Mouse (Mus musculus) liver, embryonic 12.5 days (tissue): ENCODE measurements around the gene Otud6a. TPM values are rescaled to one million over a fixed set of nuclear protein-coding genes. Genes with fewer than 3 reads are reported as not detected.
A peak's percentile ranks its signal among the peaks of the same experiment; 100 is the strongest.

ENCODE experiments used
- ATAC-seq: fragments of 200-750 bp; cut with Nextera tagmentation; 2 replicates; pipeline ENCODE4 v1.8.0; 2017; ENCODE audit warnings: moderate number of reproducible peaks, mild to moderate bottlenecking, moderate library complexity
- H3K27ac ChIP-seq: fragments of 300-500 bp; sonication (generic); 2 replicates; pipeline ENCODE4 v1.5.1; 2016; ENCODE audit warnings: mild to moderate bottlenecking
- H3K27me3 ChIP-seq: fragments of 300-500 bp; sonication (generic); replicated peaks from 2 replicates; pipeline ENCODE4 v1.6.1; 2016; ENCODE audit warnings: mild to moderate bottlenecking, moderate library complexity
- H3K36me3 ChIP-seq: fragments of 300-500 bp; sonication (generic); 2 replicates; pipeline ENCODE4 v1.6.1; 2016; ENCODE audit warnings: mild to moderate bottlenecking, moderate library complexity
- H3K4me1 ChIP-seq: fragments of 300-500 bp; sonication (generic); 2 replicates; pipeline ENCODE4 v1.6.1; 2016
- H3K4me2 ChIP-seq: fragments of 300-500 bp; sonication (generic); 2 replicates; pipeline ENCODE4 v1.6.1; 2016; ENCODE audit warnings: mild to moderate bottlenecking, moderate library complexity
- H3K4me3 ChIP-seq: fragments of 300-500 bp; sonication (generic); 2 replicates; pipeline ENCODE4 v1.5.1; 2016; ENCODE audit warnings: mild to moderate bottlenecking, moderate library complexity
- H3K9ac ChIP-seq: fragments of 300-500 bp; sonication (generic); 2 replicates; pipeline ENCODE4 v1.6.1; 2016; ENCODE audit warnings: mild to moderate bottlenecking, moderate library complexity
- H3K9me3 ChIP-seq: fragments of 300-500 bp; sonication (generic); replicated peaks from 2 replicates; pipeline ENCODE4 v1.6.1; 2016; ENCODE audit warnings: mild to moderate bottlenecking, moderate library complexity
- WGBS: fragments of 180-500 bp; shearing (Covaris S2); methylation state at CpG from one replicate; pipeline ENCODE4 v1.1.7; 2016; ENCODE audit not compliant: insufficient replicate concordance; 5-methylcytosine and 5-hydroxymethylcytosine counted together
- microRNA counts: library from miRNA; unstranded; fragments of <30 nt; microRNA quantifications from one replicate; lab custom pipeline; 2017
- microRNA-seq: library from miRNA; unstranded; fragments of <30 nt; microRNA quantifications from one replicate; pipeline ENCODE4, GENCODE M21; 2017
- polyA plus RNA-seq: library from polyadenylated mRNA; unstranded; fragments of >200 nt; fragmentation: Nextera tagmentation; extraction: Ambion mirVana; gene quantifications from 2 replicates; pipeline ENCODE4 v1.2.1, GENCODE M21; 2016

Otud6a gene
- polyA plus RNA-seq, 1 experiment from 2014 or later = not detected

DNA sequence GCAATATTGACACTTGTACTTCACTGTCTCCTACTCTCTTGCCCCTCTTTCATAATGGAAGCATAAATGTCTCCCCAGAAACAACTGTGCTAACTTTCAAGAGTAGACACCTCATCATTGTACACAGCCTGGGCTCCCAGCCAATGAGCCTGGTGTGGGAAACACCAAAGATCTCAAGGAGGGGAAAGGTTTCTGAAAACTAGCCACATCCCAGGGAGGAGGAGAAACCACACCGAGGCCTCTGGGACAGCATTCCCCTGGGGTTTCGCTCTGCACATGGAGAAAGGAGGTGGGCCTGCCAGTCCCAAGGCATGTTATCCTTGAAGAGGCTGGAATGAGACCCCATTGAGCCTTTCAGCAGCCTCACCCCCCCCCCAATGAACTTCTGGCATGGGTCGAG, 41.3 kb downstream of the Otud6a start:
- ATAC-seq = no peak
- peaks cover 33% of the 10 kb centered on the region for H3K27me3 ChIP-seq
- H3K4me2 ChIP-seq = no peak overlapping the region
- 67% methylated on average over 3 of the region's 3 CpGs for WGBS
- H3K4me1 ChIP-seq = 0 out of 2 replicates have a peak, but pooled peaks cover 2% of the 10 kb centered on the region
- H3K9me3 ChIP-seq = no peaks in the 10 kb centered on the region
- no peaks in the 10 kb centered on the region for H3K36me3 ChIP-seq
- H3K4me3 ChIP-seq = no peak overlapping the region
- H3K27ac ChIP-seq = no peak overlapping the region
- no peak overlapping the region for H3K9ac ChIP-seq

- ATAC-seq = no peak
- Histone ChIP-seq H3K36me3 (no peaks in the 10 kb centered on the region), H3K4me3 (no peak overlapping the region), H3K27ac (no peak overlapping the region), H3K27me3 (peaks cover 42% of the 10 kb centered on the region), H3K4me1 (peaks cover 11% of the 10 kb centered on the region), H3K9me3 (no peaks in the 10 kb centered on the region), H3K9ac (no peak overlapping the region), H3K4me2 (no peak overlapping the region)
- WGBS = 73% methylated on average over 3 of the region's 3 CpGs
Measured at GRCm38 (mm10) chrX:100471491-100471890, 42.7 kb downstream of the Otud6a start.

- peak; percentile 80 for ATAC-seq
- Histone ChIP-seq H3K4me2 (no peak overlapping the region), H3K4me1 (peaks cover 11% of the 10 kb centered on the region), H3K27ac (no peak overlapping the region), H3K9me3 (no peaks in the 10 kb centered on the region), H3K27me3 (peaks cover 31% of the 10 kb centered on the region), H3K36me3 (no peaks in the 10 kb centered on the region), H3K4me3 (no peak overlapping the region), H3K9ac (no peak overlapping the region)
- WGBS = 44% methylated on average over 4 of the region's 4 CpGs
Measured at GRCm38 (mm10) chrX:100475569-100476223, 46.9 kb downstream of the Otud6a start.

MicroRNAs within 50 kb of the gene (microRNA counts, 519-probe panel; counts per million panel counts)
- microRNA mmu-miR-676 (lab: Ali Mortazavi, UCI) = 582 counts per million, percentile 70 among the panel's probes with 10 or more counts

Small RNAs within 50 kb of the gene (microRNA-seq; reads per million reads assigned to microRNA genes)
- gene Mir676 = 493 reads per million, percentile 67 among the genes with 10 or more reads in this experiment

Other genes with a start within 250 kb of the Otud6a start
- gene Awat2, start 13.7 kb downstream of the Otud6a start, polyA plus RNA-seq = 0.20 and 0.45 TPM in 2 replicates
- 19.0 and 21.0 TPM in 2 replicates for gene Igbp1, start 65.3 kb downstream of the Otud6a start, polyA plus RNA-seq
- not detected in 2 replicates for gene Dgat2l6, start 95.8 kb downstream of the Otud6a start, polyA plus RNA-seq
- gene Awat1, start 143.2 kb downstream of the Otud6a start, polyA plus RNA-seq = not detected in 2 replicates
- gene P2ry4, start 165.9 kb downstream of the Otud6a start, polyA plus RNA-seq = 0.07 and 0.10 TPM in 2 replicates
- gene Arr3, start 176.5 kb downstream of the Otud6a start, polyA plus RNA-seq = not detected in 2 replicates
- gene Kif4, start 196.7 kb downstream of the Otud6a start, polyA plus RNA-seq = 29.2 and 31.8 TPM in 2 replicates
- 67.4 and 70.5 TPM in 2 replicates for gene Pdzd11, start 197.6 kb downstream of the Otud6a start, polyA plus RNA-seq